Mouse (Mus musculus): Measurements from ENCODE around the gene Pcsk7. TPM values are rescaled to one million over a fixed set of nuclear protein-coding genes. Genes with fewer than 3 reads are reported as not detected.
A peak's percentile ranks its signal among the peaks of the same experiment; 100 is the strongest.

Pcsk7 gene
- polyA plus RNA-seq (2012; rRNA removed) (7.3 and 7.7 TPM in 2 replicates), polyA plus RNA-seq (2014; fragmentation: Nextera tagmentation; extraction: Ambion mirVana) (4.9 and 5.0 TPM in 2 replicates)

DNA sequence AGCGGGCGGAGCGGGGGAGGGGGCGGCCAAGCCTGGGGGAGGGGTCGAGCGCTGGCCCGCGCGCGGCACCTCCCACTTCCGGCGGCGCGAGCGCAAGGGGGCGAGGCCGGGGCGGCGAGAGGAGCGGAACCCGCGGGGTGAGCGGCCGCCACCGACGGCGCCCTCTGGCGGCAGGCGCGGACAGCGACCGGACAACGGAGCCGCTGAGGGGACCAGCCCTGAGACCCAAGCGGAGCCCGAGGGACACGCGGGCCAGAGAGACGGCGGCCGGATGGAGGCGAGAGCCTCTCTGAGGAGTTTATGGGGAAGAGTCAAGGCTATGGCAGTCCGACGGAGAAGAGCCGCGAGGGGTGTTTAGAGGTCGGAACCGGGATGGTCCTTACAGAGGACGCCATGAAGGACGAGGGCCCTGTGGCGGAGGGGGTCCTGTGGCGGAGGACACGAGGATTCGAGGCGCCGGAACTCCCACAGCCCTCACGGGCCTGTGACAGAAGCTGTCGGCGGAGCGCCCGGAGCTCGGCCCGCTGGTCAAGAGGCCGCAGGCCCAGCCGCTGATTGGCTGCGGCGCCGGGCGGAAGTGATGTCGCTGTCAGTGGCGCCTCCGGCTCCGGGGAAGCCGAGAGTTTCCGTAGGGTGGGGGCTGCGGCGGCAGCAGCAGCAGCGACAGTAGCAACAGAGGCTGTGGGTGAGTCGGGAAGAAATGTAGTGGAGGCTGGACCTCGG, at the start of gene Pcsk7, which contains the start of gene Rnf214:
Gene Pcsk7, plus strand, starts transcription at position 143 of the 723 bp plus-strand sequence.
Gene Rnf214, minus strand, starts transcription at position 557 of the 723 bp plus-strand sequence.
- H3K4me3 ChIP-seq (ENCODE audit: insufficient read depth in 1 of 2, low read depth in 2 of 2, low read length in 2 of 2): peak within 1 kb of the TSS; percentile 87 to 93
- H3K9me3 ChIP-seq (ENCODE audit: control insufficient read depth, low read length): no peaks in the 10 kb centered on the region
- under 1% methylated on average over 77 of the region's 80 CpGs for WGBS (ENCODE audit: insufficient replicate concordance)
- ATAC-seq (ENCODE audit: insufficient read depth) (peak; percentile 94), DNase-seq (ENCODE audit: low read depth in 3 of 3, low spot score in 3 of 3) (peak; percentile 76 to 78 (median 77))
- H3K27ac ChIP-seq: peak within 1 kb of the TSS; percentile 94
- peaks cover 1% of the 10 kb centered on the region for H3K36me3 ChIP-seq (replicated peaks; ENCODE audit: control insufficient read depth, insufficient read depth, low read depth)
- H3K27me3 ChIP-seq (ENCODE audit: control insufficient read depth, insufficient read depth, low read length): no peaks in the 10 kb centered on the region
- peaks cover 7 to 10% of the 10 kb centered on the region in 2 experiments for H3K4me1 ChIP-seq (replicated peaks; ENCODE audit: control insufficient read depth in 2 of 2, insufficient read depth in 2 of 2, low read length in 1 of 2)
- TF ChIP-seq CTCF (IDR thresholded peaks at IDR 0.05; ENCODE audit: low read depth): peak; percentile 77
- TF ChIP-seq EP300 (IDR thresholded peaks at IDR 0.05; ENCODE audit: low read depth): no peak
- H3K4me2 ChIP-seq (ENCODE audit: low read depth): peak within 1 kb of the TSS; percentile 86
- H3K9ac ChIP-seq (replicated peaks): peak within 1 kb of the TSS; percentile 99

DNA sequence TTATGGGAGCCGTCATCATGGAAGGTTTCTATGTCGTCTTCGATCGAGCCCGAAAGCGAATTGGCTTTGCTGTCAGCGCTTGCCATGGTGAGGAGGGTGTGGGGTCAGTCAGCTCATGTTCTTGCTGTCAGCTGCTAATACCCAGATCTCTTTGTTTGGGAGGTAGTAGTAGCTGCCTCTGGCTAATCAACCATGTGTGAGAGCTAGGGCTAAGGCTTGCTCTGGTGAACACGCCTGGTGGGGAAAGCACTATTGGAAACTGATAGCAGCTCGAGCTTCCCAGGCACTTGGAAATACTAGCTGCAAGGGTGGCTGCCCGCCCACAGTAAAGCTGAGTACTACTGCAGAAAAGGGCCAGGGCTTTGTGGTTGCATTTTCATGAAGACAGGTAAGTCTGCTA, 46.9 kb upstream of the Pcsk7 start:
- no peaks in the 10 kb centered on the region for H3K4me1 ChIP-seq (replicated peaks; ENCODE audit: control insufficient read depth in 2 of 2, insufficient read depth in 2 of 2, low read length in 1 of 2)
- no peak overlapping the region for H3K4me2 ChIP-seq (ENCODE audit: low read depth)
- H3K27me3 ChIP-seq (ENCODE audit: control insufficient read depth, insufficient read depth, low read length): no peaks in the 10 kb centered on the region
- H3K36me3 ChIP-seq (replicated peaks; ENCODE audit: control insufficient read depth, insufficient read depth, low read depth): peaks cover 5% of the 10 kb centered on the region; the same call in 1 of the 2 replicates
- H3K9me3 ChIP-seq (ENCODE audit: control insufficient read depth, low read length): no peaks in the 10 kb centered on the region
- ATAC-seq (ENCODE audit: insufficient read depth) (no peak), DNase-seq (ENCODE audit: low read depth in 3 of 3, low spot score in 3 of 3) (no peak)
- no peak overlapping the region for H3K4me3 ChIP-seq (ENCODE audit: insufficient read depth in 1 of 2, low read depth in 2 of 2, low read length in 2 of 2)
- no peak overlapping the region for H3K9ac ChIP-seq (replicated peaks)
- H3K27ac ChIP-seq: no peak overlapping the region
- no peak for TF ChIP-seq CTCF (IDR thresholded peaks at IDR 0.05; ENCODE audit: low read depth)
- no peak for TF ChIP-seq EP300 (IDR thresholded peaks at IDR 0.05; ENCODE audit: low read depth)
- WGBS (ENCODE audit: insufficient replicate concordance): 87% methylated on average over 10 of the region's 10 CpGs

DNA sequence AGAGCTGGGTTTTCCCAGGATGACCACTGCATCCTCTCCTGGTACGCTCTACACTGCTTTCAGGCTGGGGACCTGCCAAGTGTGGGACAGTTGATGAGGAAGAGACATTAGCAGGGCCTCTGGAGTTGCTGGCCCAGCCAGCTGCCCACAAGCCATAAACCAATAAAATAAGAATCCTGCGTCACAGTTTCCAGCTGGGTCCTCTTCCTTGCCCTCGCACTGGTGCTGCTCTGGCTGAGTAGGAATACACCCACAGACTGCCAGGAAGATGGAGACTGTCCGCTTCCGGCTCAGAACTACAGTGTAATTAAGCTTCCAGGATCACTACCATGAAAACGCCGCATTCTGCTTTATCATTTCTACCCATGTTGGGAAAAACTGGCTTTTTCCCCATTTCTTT, 44.5 kb upstream of the Pcsk7 start:
- DNase-seq (ENCODE audit: low read depth in 3 of 3, low spot score in 3 of 3): no peak
- no peak for ATAC-seq (ENCODE audit: insufficient read depth)
- no peaks in the 10 kb centered on the region for H3K27me3 ChIP-seq (ENCODE audit: control insufficient read depth, insufficient read depth, low read length)
- H3K4me3 ChIP-seq (ENCODE audit: insufficient read depth in 1 of 2, low read depth in 2 of 2, low read length in 2 of 2): no peak overlapping the region
- H3K9ac ChIP-seq (replicated peaks): no peak overlapping the region
- TF ChIP-seq EP300 (IDR thresholded peaks at IDR 0.05; ENCODE audit: low read depth): no peak
- TF ChIP-seq CTCF (IDR thresholded peaks at IDR 0.05; ENCODE audit: low read depth): no peak
- H3K4me1 ChIP-seq (replicated peaks; ENCODE audit: control insufficient read depth in 2 of 2, insufficient read depth in 2 of 2, low read length in 1 of 2): no peaks in the 10 kb centered on the region
- H3K27ac ChIP-seq: no peak overlapping the region
- peaks cover 11% of the 10 kb centered on the region for H3K36me3 ChIP-seq (replicated peaks; ENCODE audit: control insufficient read depth, insufficient read depth, low read depth)
- no peaks in the 10 kb centered on the region for H3K9me3 ChIP-seq (ENCODE audit: control insufficient read depth, low read length)
- WGBS (ENCODE audit: insufficient replicate concordance): 83% methylated on average over 7 of the region's 7 CpGs
- no peak overlapping the region for H3K4me2 ChIP-seq (ENCODE audit: low read depth)

DNA sequence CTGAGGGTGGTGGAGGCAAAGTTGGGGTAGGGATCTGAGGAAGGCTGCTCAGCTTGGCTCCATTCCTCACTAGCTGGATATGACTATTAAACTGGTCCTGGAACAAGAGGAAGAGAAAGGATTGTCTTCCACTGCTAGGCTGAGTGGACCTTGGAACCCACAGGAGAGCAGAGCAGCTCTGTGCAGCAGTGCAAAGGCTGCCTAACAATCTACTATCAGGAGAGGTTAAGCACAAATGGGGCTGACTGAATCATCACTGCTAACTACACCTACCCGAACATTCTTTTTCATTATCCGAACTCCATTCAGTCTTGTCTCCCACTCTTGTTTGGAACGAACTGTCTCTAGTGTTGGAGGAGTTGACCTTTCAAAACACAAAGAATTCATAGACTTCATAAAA, 37.1 kb upstream of the Pcsk7 start:
- Histone ChIP-seq H3K27me3 (ENCODE audit: control insufficient read depth, insufficient read depth, low read length) (no peaks in the 10 kb centered on the region), H3K36me3 (replicated peaks; ENCODE audit: control insufficient read depth, insufficient read depth, low read depth) (peaks cover 19% of the 10 kb centered on the region), H3K9me3 (ENCODE audit: control insufficient read depth, low read length) (no peaks in the 10 kb centered on the region), H3K4me1 (replicated peaks; ENCODE audit: control insufficient read depth in 2 of 2, insufficient read depth in 2 of 2, low read length in 1 of 2) (no peaks in the 10 kb centered on the region), H3K27ac (no peak overlapping the region), H3K4me2 (ENCODE audit: low read depth) (no peak overlapping the region), H3K4me3 (ENCODE audit: insufficient read depth in 1 of 2, low read depth in 2 of 2, low read length in 2 of 2) (no peak overlapping the region), H3K9ac (replicated peaks) (no peak overlapping the region)
- WGBS (ENCODE audit: insufficient replicate concordance): 78% methylated on average over 3 of the region's 3 CpGs
- no peak for ATAC-seq (ENCODE audit: insufficient read depth)
- DNase-seq (ENCODE audit: low read depth in 3 of 3, low spot score in 3 of 3): no peak
- TF ChIP-seq EP300 (IDR thresholded peaks at IDR 0.05; ENCODE audit: low read depth) (no peak), CTCF (IDR thresholded peaks at IDR 0.05; ENCODE audit: low read depth) (no peak)

DNA sequence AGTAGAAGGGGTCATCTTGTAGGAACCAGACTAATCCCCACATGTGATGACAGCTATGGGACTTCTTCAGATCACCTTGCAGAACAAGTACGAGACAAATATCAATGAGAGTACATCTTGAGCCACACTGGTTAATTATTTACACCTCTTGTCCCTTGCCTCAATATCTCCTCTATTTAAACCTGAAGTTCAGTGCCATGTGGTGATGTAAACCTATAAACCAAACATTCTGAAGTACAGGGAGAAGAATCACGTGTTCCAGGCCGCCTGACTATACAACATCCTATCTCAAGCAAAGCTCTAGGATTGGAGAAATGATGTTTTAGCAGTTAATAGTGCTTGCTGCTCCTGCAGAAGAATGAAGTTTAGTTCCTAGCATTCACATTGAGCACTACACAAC, 36.0 kb upstream of the Pcsk7 start:
- Histone ChIP-seq H3K4me3 (ENCODE audit: insufficient read depth in 1 of 2, low read depth in 2 of 2, low read length in 2 of 2) (no peak overlapping the region), H3K9me3 (ENCODE audit: control insufficient read depth, low read length) (no peaks in the 10 kb centered on the region), H3K36me3 (replicated peaks; ENCODE audit: control insufficient read depth, insufficient read depth, low read depth) (peaks cover 22% of the 10 kb centered on the region), H3K4me2 (ENCODE audit: low read depth) (no peak overlapping the region), H3K27ac (no peak overlapping the region), H3K27me3 (ENCODE audit: control insufficient read depth, insufficient read depth, low read length) (no peaks in the 10 kb centered on the region), H3K4me1 (replicated peaks; ENCODE audit: control insufficient read depth in 2 of 2, insufficient read depth in 2 of 2, low read length in 1 of 2) (no peaks in the 10 kb centered on the region), H3K9ac (replicated peaks) (no peak overlapping the region)
- TF ChIP-seq CTCF (IDR thresholded peaks at IDR 0.05; ENCODE audit: low read depth) (no peak), EP300 (IDR thresholded peaks at IDR 0.05; ENCODE audit: low read depth) (no peak)
- WGBS (ENCODE audit: insufficient replicate concordance): 78% methylated on average over 3 of the region's 3 CpGs
- no peak for DNase-seq (ENCODE audit: low read depth in 3 of 3, low spot score in 3 of 3)
- ATAC-seq (ENCODE audit: insufficient read depth): no peak
